Mouse (Mus musculus): ENCODE results near the gene Gm11020.
"Not testable (repeated sequence)": the region's sequence is repeated elsewhere in the genome, so short reads cannot be mapped to it uniquely, and the experiment has no call there.

Gene Gm11020

DNA sequence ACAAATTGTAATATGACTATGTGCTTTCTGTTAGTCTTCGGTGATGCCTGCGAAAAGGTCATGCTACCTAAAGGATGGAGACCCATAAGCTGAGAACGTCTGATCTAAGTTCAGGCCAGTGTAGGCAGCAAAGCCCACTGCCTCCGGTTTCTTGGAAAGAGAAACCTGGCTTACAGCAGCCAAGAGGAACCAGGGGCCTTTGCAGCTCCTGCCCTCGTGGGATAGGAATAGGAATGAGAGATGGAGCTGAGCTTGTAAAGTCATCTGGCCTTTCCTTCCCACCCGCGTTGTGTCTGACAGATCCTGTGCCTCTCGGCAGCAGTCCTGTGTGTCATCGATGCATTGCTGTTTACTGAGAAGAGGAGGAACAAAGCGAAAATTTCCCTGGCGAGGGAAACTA is at the start of gene Gm11020:
Gene Gm11020, plus strand, starts transcription at position 301 of the 400 bp plus-strand sequence.
- DNase-seq (ENCODE audit: low spot score), result not testable (repeated sequence)

DNA sequence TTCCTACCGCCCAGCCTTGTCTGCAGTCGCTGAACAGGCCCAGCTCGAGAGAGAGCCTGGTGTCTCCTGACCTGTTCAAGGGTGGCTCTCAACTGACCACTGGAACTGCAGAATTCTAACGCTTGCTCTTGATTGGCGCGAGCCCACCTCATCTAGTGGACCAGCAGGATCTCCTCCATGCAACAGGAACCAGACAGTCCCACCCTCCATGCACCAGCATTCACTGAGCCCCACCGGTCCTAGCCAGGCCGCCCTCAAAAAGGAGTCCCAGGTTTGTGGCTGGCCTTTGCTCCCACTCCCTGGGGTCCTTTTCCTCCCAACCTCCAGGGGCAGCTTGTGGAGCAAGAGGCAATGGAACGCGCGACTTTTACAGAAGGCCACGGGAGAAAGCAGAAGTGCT is 28.3 kb upstream of the Gm11020 start, which contains the start of gene Cmtm2a:
Gene Cmtm2a, minus strand, starts transcription at position 101 of the 400 bp plus-strand sequence.
- DNase-seq (ENCODE audit: low spot score), result not testable (repeated sequence)

DNA sequence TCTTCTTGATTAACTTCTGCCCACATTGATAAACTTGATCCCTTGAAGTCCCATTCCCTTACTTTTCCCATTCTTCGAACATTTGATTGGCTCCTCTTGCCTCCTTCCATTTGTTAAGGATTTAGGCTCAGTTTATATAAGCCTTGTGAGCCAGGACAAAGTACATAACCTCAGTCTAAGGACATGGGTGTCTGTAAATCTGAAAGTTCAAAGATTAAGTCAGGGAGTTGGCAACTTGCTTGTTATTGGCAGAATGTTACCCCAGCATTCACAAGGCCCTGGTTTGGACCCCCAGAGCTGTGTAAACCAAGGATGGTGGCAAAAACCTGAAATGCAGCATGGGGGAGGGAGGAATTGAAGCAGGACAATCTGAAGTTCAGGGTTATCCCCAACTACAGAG is 27.0 kb upstream of the Gm11020 start:
- no peak for DNase-seq (ENCODE audit: low spot score)

DNA sequence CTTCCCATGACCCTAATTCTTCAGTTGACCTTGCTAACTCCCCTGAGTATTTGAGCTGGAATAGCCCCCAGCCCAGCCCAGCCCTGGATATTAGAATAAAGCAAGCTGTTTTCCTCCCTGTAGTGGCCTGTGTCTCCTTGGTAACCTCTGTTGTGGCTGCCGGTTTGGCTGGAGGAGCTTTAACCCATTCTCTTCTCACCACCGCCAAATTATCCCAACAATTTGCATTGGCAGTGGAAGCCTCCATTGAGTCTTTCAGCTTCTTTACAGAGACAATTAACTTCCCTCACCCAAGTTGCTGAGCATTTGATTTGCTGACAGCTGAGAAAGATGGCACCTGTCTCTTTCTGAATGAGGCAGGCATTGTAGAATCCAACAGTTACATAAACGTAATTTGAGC is 19.8 kb upstream of the Gm11020 start:
- not testable (repeated sequence) for DNase-seq (ENCODE audit: low spot score)

DNA sequence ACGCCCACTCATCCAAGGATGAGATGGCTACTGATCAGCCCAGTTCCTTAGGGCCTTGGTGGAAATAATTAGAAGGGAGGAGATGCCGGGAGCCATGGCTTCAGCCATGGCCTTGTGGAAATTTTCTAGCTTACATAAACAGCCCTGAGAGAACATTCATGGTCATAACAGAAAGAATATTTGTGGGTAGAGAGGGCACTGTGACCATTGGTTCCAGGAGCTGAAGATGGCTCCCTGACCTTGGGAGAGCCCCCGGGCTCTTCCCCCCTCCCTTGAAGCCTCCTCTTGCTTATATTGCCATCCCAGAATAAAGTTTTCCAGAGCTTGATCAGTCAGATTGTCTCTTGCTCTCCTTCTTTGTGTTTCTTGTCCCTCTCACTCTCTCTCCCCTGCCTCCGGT is 18.8 kb upstream of the Gm11020 start:
- not testable (repeated sequence) for DNase-seq (ENCODE audit: low spot score)

- no peak for DNase-seq (ENCODE audit: low spot score)
These were observed 16.4 kb upstream of the Gm11020 start for GRCm38 (mm10) chr8:104304962-104305361.

GRCm38 (mm10) chr8:104308341-104308740 is 13.0 kb upstream of the Gm11020 start:
- DNase-seq (ENCODE audit: low spot score), result not testable (repeated sequence)

DNA sequence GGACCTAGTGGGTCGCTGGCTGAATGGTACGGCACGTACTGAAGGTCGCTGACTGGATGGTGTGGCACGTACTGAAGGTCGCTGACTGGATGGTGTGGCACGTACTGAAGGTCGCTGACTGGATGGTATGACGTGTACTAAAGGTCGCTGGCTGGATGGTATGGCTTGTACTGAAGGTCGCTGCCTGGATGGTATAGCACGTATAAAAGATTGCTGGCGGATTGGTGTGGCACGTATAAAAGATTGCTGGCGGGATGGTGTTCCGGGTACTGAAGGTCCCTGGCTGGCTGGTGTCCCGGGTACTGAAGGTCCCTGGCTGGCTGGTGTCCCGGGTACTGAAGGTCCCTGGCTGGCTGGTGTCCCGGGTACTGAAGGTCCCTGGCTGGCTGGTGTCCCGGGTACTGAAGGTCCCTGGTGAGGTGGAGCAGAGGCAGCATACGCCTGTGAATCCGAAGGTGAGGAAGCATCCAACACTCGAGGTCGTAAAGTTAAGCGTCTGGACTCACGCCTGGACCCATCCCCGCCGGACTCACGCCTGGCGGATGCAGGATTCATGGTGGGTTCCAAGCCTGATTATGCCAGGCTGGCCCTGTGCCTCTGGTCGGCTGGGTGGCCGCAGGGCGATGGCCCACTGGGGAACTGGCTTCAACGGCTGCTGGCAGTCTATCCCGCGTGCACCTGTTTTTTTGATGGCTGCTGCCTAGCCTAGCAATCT is 11.8 kb upstream of the Gm11020 start, which contains the start of the genes Gm45711 and Cmtm1:
Gene Gm45711, minus strand, starts transcription at position 641 of the 715 bp plus-strand sequence.
Gene Cmtm1, minus strand, starts transcription at position 705 of the 715 bp plus-strand sequence.
- DNase-seq (ENCODE audit: low spot score), result not testable (repeated sequence)

GRCm38 (mm10) chr8:104312023-104312422 is 9.3 kb upstream of the Gm11020 start:
- DNase-seq (ENCODE audit: low spot score), result not testable (repeated sequence)

- no peak for DNase-seq (ENCODE audit: low spot score)
These were observed 8.1 kb upstream of the Gm11020 start for GRCm38 (mm10) chr8:104313311-104313710.

- not testable (repeated sequence) for DNase-seq (ENCODE audit: low spot score)
These were observed 563 bp downstream of the Gm11020 start, which contains the start of gene Cmtm2b for GRCm38 (mm10) chr8:104321930-104322329. Gene Cmtm2b (plus strand): TSS chr8:104322230.

- DNase-seq (ENCODE audit: low spot score), result no peak
These were observed 11.6 kb downstream of the Gm11020 start for GRCm38 (mm10) chr8:104332665-104333631.

- DNase-seq (ENCODE audit: low spot score), result no peak
These were observed 12.4 kb downstream of the Gm11020 start for GRCm38 (mm10) chr8:104333786-104334185.

GRCm38 (mm10) chr8:104334196-104334595 is 12.8 kb downstream of the Gm11020 start:
- DNase-seq (ENCODE audit: low spot score), result no peak

DNA sequence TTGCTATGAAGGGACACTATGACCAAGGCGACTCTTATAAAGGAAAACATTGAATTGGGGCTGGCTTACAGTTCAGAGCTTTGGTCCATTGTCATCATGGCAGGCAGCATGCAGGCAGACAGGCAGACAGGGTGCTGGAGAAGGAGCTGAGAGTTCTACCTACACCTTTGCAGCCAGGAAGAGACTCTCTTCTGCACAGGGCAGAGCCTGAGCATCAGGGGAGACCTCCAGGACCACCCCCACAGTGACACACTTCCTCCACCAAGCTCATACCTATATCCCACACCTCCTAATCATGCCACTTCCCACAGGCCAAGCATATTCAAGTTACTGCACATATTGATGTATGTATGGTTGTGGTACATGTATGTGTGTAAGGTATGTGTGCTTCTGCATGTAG is 15.4 kb downstream of the Gm11020 start:
- DNase-seq (ENCODE audit: low spot score), result no peak

GRCm38 (mm10) chr8:104337890-104338289 is 16.5 kb downstream of the Gm11020 start:
- DNase-seq (ENCODE audit: low spot score), result no peak

DNA sequence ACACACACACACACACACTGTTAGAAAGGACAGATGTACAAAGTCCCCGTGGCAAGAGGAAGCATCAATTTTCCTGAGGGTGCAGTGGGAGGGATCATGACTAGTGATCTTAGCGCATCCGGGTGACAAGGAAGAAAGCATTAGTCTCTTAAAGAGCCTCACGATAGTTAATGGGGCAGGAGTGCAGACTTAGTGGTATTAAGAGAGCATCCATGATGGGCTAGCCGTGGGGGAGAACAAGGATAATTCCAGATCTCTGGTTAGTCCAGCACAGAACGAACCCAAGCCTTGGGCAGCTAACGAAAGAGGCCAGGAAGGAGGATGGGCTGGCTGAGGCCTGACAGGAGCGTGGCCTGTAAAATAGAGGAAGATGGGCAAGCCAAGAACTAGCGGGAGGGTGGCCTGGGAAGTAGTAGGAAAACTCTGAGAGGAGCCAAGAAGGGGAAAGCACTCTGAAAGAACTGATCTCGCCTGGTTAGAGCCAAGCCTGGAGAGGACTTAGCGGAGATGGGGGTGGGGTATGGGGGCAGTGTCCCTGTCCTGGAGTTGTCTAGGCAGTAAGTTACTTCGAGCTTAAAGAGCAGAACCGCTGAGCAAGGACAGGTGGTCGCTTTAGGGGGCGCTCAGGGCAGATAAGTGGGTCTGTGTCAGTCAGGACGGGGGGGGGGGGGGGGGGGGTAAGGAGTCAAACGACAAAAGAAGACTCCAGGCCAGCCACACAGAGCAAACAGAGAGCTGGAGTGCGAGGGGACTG is 18.0 kb downstream of the Gm11020 start, which contains the start of gene Cmtm3:
Gene Cmtm3, plus strand, starts transcription at position 182 of the 754 bp plus-strand sequence.
- DNase-seq (ENCODE audit: low spot score), result no peak

DNA sequence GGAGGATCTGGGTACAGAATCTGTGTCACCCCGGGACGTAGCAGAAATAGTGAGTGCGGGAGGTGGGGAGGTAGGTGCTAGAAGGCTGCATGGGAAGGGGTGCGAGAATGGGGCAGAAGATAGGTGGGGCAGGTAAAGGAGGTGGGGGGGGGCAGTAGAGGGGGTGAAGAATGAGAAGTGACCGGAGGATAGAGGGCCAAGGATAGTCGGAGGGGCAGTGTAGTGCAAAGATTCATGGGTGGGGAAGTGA is 18.5 kb downstream of the Gm11020 start:
- no peak for DNase-seq (ENCODE audit: low spot score)

GRCm38 (mm10) chr8:104340233-104341105 is 19.1 kb downstream of the Gm11020 start:
- DNase-seq (ENCODE audit: low spot score), result no peak

DNA sequence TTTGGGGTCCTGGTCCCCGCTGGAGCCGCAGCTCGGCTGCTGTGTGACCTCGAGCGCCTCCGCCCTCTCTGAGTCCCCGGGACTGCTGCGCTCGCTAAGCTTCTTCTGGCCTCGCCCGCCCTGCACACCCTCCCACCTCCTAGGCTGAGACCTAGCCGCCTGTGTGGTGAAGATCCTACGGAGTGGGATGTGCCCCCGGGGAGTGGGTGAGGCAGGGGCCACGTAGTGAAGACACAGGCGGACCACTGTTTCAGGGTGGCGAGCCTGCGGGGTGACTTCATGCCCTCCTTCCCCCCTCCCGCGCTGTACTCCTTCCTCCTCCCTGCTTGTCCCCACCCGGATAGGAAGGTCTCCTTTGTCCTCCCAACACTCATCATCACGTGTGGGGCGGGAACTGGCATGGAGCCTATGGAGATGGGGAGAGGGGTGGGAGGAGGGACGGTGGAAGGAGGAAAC is 19.8 kb downstream of the Gm11020 start:
- DNase-seq (ENCODE audit: low spot score), result no peak

DNA sequence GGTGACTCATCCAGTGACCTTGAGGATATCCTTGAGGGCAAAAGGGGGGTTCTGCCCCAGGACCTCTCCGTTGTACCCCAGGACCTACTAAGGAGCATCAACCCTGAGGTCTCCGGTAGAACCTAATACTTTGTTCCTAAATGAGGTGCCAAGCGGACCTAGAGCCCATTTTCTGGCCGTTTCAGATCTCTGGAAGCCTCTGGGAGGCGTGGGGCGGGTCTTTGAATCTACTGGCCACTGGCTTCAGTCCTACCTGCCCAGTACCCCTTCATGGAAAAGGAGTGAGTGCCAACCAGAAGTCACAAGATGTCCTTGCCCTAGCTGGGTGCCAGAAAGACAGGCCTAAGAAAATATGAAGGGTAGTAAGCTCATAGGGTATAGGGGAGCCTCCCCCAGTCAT is 20.3 kb downstream of the Gm11020 start:
- DNase-seq (ENCODE audit: low spot score), result no peak

All from c-Kit-positive CD71-positive TER-119-positive erythroid progenitor cells, embryonic 14.5 days (primary cell).